Mouse (Mus musculus) embryo, embryonic 11 days (tissue): ENCODE measurements around the gene Rhobtb3.
"Not testable (repeated sequence)": the region's sequence is repeated elsewhere in the genome, so short reads cannot be mapped to it uniquely, and the experiment has no call there.

Source experiments
- DNase-seq: peaks from one replicate; pipeline ENCODE4 v3.0.0-alpha.2; 2015

The Rhobtb3 gene

DNA sequence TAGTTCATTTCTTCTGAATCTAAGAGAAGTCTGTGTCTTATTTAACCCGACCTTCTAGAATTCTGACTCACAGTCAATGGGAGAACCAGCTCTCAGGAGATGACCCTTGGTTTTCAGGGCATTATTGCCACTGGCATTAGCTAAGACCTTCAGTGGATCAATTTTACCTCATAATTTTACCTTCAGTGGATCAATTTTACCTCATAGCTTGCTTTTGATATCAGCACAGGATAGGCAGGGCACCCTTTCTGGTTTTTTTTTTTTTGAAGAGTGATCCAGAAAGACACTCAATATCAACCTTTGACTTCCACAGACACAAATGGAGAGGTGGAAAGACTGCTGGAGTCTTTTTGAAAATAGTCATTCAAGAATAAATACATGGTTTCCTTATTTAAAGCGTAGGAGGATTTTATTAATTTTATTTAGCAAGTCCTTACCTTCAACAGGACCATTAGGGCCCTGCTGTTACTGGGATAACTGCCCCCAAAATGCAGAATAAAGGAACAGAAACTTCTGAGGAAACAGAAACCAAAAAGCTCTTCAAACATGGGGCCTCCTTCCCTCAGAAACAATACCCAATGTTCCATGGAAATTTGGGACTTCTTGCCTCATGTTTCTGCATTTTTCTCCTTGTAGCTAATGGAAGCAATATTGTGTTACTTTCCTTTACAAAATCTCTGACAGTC lies 98.7 kb downstream of the Rhobtb3 start:
- DNase-seq, result no peak

DNA sequence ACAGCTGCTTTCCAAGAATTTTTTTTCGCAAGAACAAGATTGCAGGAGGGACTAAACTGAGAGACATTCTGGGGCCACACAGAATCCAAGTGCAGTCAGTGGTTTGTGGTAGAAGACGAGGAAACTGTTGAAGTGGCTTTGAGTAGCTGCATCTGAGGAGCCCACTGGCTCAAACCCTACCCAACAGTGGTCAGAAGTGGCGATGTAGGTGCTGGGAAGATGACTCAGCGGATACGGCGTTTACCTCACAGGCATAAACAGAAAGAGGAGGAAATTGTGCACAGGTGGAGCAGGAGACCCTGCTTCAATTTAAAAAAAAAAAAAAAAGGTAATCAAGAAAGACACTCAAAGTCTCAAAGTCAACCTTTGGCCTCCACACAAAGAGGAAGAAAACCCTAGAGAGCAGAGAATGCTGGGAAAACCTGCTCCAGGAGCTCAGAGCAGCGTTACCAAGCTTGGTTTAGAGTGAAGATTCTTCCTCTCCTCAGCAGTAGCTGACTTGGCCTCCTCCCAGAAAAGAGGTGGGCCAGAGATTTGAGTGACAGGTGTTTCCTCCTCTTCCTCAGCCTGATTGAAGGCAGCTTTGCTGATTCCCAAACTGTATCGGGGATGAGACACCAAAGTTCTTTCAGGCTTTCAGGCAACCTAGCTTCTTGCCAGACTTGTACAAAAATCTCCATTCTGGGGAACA lies 99.6 kb downstream of the Rhobtb3 start:
- DNase-seq, result no peak

DNA sequence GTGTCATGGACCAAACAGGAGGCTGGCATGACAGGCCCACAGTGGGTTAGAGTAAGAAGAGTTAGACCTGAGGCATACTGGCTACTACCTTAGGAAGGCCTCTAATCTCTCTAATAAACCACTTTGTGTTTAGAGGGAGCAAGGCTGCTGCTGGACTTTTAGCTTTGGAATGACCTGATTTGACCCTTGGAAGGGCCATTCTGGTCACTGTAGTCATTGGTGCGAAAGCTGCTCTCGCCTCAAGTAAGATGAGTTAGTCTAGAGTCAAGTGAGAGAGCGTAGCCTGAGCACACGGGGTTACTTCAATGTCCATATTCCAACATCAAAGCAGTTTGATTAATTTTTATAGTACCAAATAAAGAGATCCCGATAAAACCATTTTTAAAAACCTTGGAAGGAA lies 100.4 kb downstream of the Rhobtb3 start:
- no peak for DNase-seq

DNA sequence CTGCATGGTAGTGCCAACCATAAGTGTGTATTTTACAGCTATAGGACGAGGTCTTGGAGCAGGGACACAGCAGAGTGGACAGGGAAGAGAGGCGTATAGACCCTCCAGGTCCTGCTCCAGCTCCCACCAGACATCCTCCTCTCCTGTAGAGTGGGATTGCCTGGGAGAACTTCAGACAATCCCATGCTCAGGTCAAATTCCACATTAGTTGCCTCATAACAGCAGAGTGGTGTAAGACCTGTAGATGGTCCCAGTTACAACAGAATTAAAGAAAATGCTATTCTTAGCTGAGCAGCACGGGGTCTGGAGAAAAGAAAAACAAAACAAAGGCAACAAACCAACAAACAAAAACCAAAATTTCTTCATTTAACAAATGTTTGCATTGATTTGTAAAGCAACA lies 101.8 kb downstream of the Rhobtb3 start:
- DNase-seq, result no peak

DNA sequence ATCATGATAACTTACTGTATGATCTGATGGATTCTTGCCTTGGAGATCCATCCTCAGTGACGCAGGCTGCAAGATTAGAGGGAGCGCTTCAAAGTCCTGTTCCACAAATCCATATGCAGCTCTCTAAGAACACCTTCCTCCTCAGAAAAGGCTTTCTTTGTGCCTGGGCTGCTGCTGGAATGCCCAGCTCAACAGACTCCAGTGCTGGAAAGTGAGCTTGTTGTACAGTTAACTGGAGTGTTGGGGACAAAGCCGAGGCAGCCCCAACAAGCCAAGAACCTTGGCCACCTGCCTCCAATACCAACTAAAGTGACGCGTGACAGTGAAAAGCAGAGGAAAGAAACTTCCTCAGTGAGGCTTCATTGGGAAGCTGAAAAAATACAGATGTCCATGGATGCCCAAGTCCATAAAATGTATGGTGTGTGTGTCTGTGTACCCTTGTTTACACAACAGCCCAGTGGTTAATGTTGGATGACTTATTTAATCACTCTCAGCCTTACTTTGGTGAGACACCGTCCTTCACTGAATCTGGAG lies 102.9 kb downstream of the Rhobtb3 start:
- DNase-seq, result peak; percentile 7

DNA sequence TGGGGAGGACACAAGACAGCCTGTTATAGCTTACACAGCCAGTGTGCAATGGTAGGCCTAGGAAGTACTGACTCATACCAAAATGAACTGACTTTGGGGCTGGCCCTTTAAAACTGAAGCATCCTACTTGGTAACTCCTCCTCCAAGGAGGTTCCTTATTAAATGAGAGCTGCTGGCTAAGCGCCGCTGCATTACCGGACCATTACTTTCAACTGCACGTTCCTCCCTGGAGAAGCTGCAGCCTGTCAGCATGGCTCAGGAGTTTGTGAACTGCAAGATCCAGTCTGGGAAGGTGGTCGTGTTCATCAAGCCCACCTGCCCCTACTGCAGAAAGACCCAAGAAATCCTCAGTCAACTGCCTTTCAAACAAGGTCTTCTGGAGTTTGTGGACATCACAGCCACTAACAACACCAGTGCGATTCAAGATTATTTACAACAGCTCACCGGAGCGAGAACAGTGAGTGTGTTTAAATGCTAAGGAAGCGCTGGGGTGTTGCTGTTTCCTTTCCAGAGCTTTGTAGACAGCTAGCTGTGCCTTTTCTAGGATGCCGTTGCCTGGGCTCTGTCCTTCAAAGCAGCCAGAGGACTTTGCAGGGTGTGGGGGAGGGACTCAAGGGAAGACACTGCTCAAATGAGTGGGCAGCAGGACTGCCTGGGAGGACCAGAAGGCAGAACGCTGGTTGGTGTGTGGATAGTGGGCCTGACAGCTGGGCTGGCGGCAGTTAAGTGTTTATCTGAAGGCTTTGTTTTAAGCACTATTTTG lies 103.8 kb downstream of the Rhobtb3 start, which contains the start of gene Glrx:
Gene Glrx, plus strand, starts transcription at position 150 of the 763 bp plus-strand sequence.
- peak; percentile 81 for DNase-seq

DNA sequence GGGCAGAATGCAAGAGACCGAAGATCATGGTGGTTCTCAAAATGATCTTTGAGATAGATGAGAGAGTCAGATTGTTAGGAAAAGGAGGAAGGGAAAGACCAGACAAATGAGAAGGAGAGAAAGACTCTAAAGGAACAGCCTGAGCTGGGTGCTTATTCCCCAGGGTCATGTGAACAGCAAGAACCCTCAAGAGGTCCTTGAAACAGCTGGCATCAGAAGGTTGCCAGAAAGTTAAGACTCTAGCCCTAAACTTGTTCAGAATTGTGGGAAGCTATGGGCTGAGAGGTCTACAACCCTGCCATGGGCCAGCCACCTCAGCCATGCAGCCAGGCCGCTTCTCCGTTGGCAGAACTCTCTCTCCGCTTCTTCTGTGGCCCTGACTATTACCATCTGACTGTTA lies 105.2 kb downstream of the Rhobtb3 start:
- DNase-seq, result no peak

DNA sequence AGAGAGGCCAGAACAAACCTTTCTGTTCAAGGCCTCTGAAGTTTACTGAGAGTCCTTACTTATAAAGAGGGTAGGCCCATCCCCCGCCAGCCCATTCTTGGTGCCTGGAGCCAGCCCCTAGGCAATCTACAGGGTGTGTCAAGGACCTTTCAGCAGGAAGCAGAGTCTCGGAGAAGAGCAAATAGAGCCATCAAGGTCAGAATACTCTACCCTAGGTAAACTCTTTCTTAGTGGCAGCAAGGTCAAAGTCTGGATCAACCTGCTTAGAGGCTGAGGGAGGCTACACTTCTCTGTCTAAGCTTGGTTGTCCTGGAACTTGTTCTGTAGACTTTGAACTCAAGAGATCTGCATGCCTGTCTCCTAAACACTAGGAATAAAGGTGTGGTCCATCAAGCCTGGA lies 108.3 kb downstream of the Rhobtb3 start:
- no peak for DNase-seq

DNA sequence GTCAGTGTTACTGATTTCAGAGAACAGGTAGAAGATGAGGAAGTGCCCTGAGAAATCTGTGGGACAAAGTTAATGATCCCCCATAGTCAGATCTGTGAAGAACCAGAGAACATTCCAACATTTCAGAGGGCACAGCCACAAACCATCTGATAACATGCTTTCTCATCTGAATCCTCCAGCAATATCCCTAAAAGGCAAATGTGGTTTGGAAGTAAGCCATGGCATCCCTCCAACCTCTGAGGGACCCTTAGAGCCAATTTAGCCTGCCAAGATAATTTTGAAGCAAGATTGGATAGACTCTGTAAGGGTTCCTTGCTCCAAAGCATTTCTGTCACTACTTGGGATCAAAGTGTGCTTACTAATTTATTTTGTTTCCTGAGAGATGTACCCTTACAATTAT lies 110.2 kb downstream of the Rhobtb3 start:
- no peak for DNase-seq

DNA sequence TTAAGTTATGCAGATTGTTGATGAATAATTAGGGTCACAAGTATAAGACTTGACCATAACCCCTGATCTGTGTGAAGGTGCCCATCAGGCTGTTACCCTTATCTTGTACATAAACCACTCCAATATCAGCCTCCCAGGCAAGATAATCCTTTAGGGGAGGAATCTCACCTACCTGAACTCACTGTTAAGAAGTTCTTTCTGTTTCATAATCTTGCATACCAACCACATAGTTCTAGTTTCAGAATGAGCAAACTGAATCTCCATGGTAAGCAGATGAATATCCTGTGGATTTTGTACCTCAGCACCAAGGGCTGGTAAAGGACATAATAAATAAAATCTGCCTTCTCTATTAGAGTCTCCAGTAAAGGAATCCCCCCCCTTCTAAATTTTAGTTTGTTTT lies 111.0 kb downstream of the Rhobtb3 start:
- DNase-seq, result no peak

DNA sequence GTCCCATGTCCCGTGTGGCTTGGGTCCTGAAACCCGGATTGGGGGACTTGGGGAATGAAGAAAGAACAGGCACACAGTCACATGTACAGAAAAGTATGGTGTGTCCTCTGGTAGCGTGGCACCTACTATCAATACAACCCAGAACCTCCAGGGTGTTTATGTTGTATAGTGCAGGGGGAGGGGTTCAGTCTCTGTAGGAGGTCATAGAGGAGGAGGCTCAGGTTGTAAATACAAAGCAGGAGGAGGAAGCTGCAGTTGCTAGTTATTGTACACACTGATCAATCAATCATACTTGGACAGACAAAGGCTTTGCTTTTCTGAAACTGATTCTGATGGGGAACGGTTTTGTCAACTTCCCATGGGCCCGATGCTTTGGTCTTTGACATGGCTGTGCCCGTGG lies 112.0 kb downstream of the Rhobtb3 start:
- no peak for DNase-seq

DNA sequence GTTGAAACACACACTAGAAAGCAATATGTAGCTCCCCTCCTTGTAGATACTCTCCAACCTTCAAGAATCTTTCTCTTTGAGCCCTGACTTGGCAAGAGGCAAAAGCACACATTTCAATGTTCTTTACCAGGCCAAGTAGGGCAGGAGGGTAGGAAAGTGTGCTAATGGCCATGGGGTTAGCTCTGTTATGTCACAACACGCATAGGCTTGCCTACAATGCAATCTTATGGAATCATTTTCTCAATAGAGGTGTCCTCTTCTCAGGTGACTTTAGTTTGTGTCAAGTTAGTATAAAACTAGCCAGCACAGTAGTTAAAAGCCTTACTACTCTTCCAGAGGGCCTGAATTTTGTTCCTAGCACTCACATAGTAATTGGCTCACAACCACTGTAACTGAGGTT lies 113.0 kb downstream of the Rhobtb3 start:
- no peak for DNase-seq

DNA sequence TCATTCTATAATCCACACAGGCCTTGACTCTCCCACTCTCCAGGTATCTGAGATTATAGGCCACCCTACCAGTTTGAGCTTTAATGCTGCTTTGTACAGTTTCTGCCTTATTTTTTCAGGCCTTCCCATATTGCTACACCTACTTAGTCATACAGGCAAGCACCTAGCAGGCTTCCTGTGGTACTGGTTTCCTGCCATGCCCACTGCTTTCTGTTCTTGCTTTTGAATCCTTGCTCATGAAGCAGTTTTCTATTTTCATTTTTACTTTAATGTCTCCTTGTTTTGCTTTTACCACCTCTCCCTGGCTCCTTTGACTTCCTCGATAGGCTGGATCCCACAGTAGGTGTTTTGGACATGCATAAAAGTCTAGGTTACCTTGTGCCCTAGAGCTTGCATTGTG lies 118.3 kb downstream of the Rhobtb3 start:
- DNase-seq, result no peak

DNA sequence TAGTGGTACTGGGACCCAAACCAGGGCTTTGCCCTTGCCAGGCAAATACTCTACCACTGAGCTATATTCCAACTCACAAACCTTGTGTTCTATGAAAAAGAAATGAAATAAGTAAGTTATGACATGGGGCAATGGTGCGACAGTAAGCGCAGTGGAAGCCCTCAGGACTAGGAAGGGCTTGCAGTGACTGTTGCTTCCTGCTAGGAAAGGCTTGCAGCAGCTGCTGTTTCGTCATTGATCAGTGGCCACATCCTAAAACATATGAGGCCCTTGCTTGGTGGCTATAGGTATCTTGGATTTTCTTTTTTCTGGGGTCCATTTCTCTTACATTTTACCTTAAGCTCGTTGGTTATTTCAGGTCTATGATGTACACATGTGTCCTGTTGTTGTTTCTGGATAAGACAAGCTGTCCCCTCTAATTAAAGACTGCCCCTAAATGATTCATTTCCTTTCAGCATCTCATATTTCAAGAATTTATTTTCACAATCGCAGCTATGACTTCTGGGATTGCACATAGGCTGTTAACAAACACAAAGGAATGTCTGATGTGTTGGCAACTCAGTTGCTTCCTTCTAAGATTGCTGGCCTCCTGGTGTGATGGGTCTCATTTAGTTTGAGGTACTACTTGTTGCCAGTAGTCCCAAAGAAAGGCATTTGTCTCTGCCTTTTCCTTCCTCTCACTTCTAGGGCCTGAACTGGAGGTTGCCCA lies 119.0 kb downstream of the Rhobtb3 start:
- DNase-seq, result no peak

DNA sequence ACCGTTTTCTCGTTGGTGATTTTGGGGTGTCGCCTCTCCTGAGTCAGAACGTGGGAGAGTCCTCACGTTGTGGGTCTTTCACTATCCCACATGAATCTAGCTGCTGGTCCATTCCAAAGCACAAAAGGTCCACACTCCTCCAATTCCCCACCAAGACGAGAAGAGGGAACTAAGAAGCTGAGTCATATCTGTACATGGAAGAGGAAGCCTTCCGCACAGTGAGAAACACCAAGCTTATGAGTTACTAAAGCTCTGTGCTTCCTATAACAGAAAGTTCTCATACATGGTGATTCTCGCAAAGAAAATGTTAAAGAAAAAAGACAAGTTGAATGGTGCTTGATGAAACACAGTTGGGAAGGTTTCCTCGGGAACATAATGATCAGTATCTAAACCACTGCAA lies 120.5 kb downstream of the Rhobtb3 start:
- DNase-seq, result no peak

DNA sequence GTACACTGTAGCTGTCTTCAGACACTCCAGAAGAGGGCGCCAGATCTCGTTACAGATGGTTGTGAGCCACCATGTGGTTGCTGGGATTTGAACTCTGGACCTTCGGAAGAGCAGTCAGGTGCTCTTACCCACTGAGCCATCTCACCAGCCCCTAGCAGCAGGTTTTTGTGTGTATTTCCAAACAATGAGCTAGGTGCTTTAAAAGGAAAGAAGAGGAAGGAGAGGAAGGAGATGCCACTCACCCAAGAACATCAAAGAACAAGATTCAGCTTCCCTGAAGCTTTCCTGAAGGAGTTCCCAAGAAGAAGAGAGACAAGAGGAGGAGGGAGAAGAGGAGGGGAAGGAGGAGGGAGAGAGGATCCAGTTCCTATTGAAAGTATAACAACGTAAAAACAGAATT lies 121.4 kb downstream of the Rhobtb3 start:
- DNase-seq, result not testable (repeated sequence)

DNA sequence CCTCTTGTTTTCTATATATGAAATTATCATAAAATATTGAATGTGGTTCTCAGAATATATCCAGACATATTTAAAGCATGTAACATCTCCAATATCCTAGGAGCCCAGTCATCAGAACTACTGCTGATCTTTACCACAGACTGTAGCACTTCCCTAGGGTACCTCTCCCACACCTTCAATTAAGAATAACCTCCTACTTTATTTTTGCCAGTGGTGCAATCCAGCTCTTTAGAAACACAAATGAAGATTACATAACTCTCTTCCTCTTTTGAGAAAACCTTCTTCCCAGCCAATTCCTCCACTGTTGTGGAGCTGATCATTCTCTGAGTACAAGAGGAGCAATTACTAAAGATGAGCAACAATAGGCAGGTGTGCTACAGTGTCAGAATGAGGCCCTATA lies 123.8 kb downstream of the Rhobtb3 start:
- no peak for DNase-seq
